Mouse (Mus musculus) left cerebral cortex, postnatal 14 days (tissue): ENCODE data around the gene Fam213b. TPM values are rescaled to one million over a fixed set of nuclear protein-coding genes. Genes with fewer than 3 reads are reported as not detected.

Source experiments
- DNase-seq, 2 experiments: peaks; one replicate each; pipeline ENCODE4 v3.0.0; 2021 to 2022; ENCODE audit warnings: low spot score in 2 of 2, mixed read lengths in 1 of 2
- intact Hi-C: fragments of 180-260 bp; cut with DNase I; formaldehyde crosslinking; loops from one replicate; pipeline ENCODE4 v1.15.1; 2025
- total RNA-seq, 2 experiments: library from RNA; stranded (reverse); gene quantifications; 2 replicates each; pipeline ENCODE4 v1.2.3; 2021

The Fam213b gene
- total RNA-seq, 2 experiments from 2014 or later: 33.4 to 34.0 TPM

GRCm38 (mm10) chr4:154887593-154888250, 11.2 kb downstream of the Fam213b start:
- no peak for DNase-seq
- intact Hi-C loops: no loop called here

GRCm38 (mm10) chr4:154886876-154887592, 11.9 kb downstream of the Fam213b start:
- intact Hi-C loops: no loop called here
- no peak for DNase-seq

GRCm38 (mm10) chr4:154885416-154885815, 13.5 kb downstream of the Fam213b start:
- no peak for DNase-seq
- intact Hi-C loops: no loop called here

- no peak for DNase-seq
- intact Hi-C loops: no loop called here
These were observed 16.8 kb downstream of the Fam213b start for GRCm38 (mm10) chr4:154882014-154882659.

- intact Hi-C loops: no loop called here
- no peak for DNase-seq
These were observed 18.2 kb downstream of the Fam213b start for GRCm38 (mm10) chr4:154880730-154881129.

- intact Hi-C loops: loop anchor here (1.0 to 10.0 kb wide), 5 partner anchors 29 to 367 kb away; partner anchors contain the start of gene Faap20
- DNase-seq: peak; percentile 89 to 96
These were observed 20.9 kb downstream of the Fam213b start for GRCm38 (mm10) chr4:154877864-154878548.

GRCm38 (mm10) chr4:154873186-154873585, 25.7 kb downstream of the Fam213b start:
- DNase-seq: no peak
- intact Hi-C loops: loop anchor here (10.0 kb wide), 1 partner anchor 372 kb away; the partner anchor contains the start of gene Faap20

- intact Hi-C loops: loop anchor here (10.0 kb wide), 1 partner anchor 373 kb away; the partner anchor contains the start of gene Faap20
- no peak for DNase-seq
These were observed 27.1 kb downstream of the Fam213b start for GRCm38 (mm10) chr4:154871757-154872251.

- DNase-seq: no peak
- intact Hi-C loops: loop anchor here (10.0 kb wide), 1 partner anchor 374 kb away; the partner anchor contains the start of gene Faap20
These were observed 28.2 kb downstream of the Fam213b start for GRCm38 (mm10) chr4:154870721-154871120.

GRCm38 (mm10) chr4:154869440-154869839, 29.5 kb downstream of the Fam213b start, which contains the start of gene Mmel1:
Mmel1 (plus strand) TSS chr4:154869585.
- DNase-seq: no peak
- intact Hi-C loops: no loop called here

GRCm38 (mm10) chr4:154867257-154867656, 31.7 kb downstream of the Fam213b start:
- intact Hi-C loops: no loop called here
- no peak for DNase-seq

- DNase-seq: no peak
- intact Hi-C loops: no loop called here
These were observed 32.5 kb downstream of the Fam213b start for GRCm38 (mm10) chr4:154866391-154866790.

GRCm38 (mm10) chr4:154864961-154865760, 33.8 kb downstream of the Fam213b start:
- DNase-seq: no peak
- intact Hi-C loops: no loop called here

GRCm38 (mm10) chr4:154864271-154864771, 34.6 kb downstream of the Fam213b start:
- intact Hi-C loops: no loop called here
- DNase-seq: peak; percentile 90

GRCm38 (mm10) chr4:154863436-154863935, 35.4 kb downstream of the Fam213b start:
- DNase-seq: no peak
- intact Hi-C loops: no loop called here

GRCm38 (mm10) chr4:154861967-154862366, 37.0 kb downstream of the Fam213b start:
- intact Hi-C loops: no loop called here
- no peak for DNase-seq

GRCm38 (mm10) chr4:154858601-154859000, 40.3 kb downstream of the Fam213b start:
- no peak for DNase-seq
- intact Hi-C loops: no loop called here
